Mouse (Mus musculus): Measurements from ENCODE around the gene Gm10681. TPM values are rescaled to one million over a fixed set of nuclear protein-coding genes. Genes with fewer than 3 reads are reported as not detected.

The Gm10681 gene
- polyA plus RNA-seq (2014; fragmentation: Illumina TruSeq; extraction: RNeasy Lipid Tissue Mini Kit (QIAGEN cat#74804); ENCODE audit: low read depth, low replicate concordance), result 540 TPM

DNA sequence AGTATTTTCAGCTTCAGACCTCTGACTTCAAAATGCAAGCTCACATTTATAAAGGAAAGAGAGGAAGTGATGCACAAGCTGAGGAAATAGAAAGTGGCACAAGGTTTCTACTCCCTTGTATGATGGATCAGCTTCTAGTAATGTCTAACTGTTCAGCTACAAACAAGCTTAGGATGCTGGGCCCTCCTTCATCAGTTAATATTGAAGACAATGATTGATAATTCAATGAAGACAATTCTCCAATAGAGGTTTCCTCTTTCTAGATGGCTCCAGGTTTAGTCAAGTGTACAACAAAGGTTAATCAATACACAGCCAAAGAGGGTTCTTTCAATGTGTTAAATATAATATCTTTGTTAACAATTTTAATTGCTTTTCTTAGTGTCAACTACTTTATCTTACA lies at the start of gene Gm10681:
Gene Gm10681 (minus strand): TSS at position 101 of the 400 bp plus-strand sequence.

DNA sequence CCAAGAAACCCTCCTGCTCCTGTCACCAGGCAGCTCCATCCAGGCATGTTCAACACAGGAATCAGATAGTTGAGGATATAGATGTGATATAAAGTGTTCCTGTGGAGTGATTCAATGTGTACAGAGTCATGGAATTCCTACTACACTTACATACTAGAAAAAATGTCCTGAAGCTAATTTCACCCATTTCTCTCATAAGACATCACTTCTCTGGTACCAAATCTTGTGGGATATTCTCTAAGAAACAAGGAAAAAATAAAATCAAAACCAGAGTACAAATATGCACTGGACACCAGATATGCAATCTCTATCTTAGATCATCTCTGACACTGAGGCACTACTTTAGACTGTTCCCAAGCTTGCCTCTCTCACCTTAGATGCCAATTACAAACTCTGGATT lies 41.5 kb upstream of the Gm10681 start, which contains the start of gene Hsd3b5:
Gene Hsd3b5 (minus strand): TSS at position 101 of the 400 bp plus-strand sequence.

DNA sequence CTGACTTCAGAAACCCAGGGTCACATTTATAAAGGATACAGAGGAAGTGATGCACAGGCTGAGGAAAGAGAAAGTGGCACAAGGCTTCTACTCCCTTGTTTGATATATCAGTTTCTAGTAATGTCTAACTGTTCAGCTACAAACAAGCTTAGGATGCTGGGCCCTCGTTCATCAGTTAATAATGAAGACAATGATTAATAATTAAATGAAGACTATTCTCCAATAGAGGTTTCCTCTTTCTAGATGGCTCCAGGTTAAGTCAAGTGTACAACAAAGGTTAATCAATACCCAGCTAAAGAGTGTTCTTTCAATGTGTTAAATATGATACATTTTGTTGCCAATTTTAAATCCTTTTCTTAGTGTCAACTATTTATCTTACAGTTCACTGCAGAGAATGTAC lies 78.2 kb downstream of the Gm10681 start, which contains the start of gene Hsd3b4:
Gene Hsd3b4 (minus strand): TSS at position 101 of the 400 bp plus-strand sequence.

Other genes with a start within 250 kb of the Gm10681 start
- gene Phgdh, start 248.8 kb downstream of the Gm10681 start, polyA plus RNA-seq (2014; fragmentation: Illumina TruSeq; extraction: RNeasy Lipid Tissue Mini Kit (QIAGEN cat#74804); ENCODE audit: low read depth, low replicate concordance), result 2.5 TPM
- 28.5 TPM for gene Zfp697, start 206.3 kb downstream of the Gm10681 start, polyA plus RNA-seq (2014; fragmentation: Illumina TruSeq; extraction: RNeasy Lipid Tissue Mini Kit (QIAGEN cat#74804); ENCODE audit: low read depth, low replicate concordance)
- 273 TPM for gene Gm4450, start 131.7 kb downstream of the Gm10681 start, polyA plus RNA-seq (2014; fragmentation: Illumina TruSeq; extraction: RNeasy Lipid Tissue Mini Kit (QIAGEN cat#74804); ENCODE audit: low read depth, low replicate concordance)
- gene Hsd3b4, start 78.3 kb downstream of the Gm10681 start, polyA plus RNA-seq (2014; fragmentation: Illumina TruSeq; extraction: RNeasy Lipid Tissue Mini Kit (QIAGEN cat#74804); ENCODE audit: low read depth, low replicate concordance), result 430 TPM
- not detected for gene Hsd3b5, start 41.4 kb upstream of the Gm10681 start, polyA plus RNA-seq (2014; fragmentation: Illumina TruSeq; extraction: RNeasy Lipid Tissue Mini Kit (QIAGEN cat#74804); ENCODE audit: low read depth, low replicate concordance)
- gene Hsd3b2, start 135.7 kb upstream of the Gm10681 start, polyA plus RNA-seq (2014; fragmentation: Illumina TruSeq; extraction: RNeasy Lipid Tissue Mini Kit (QIAGEN cat#74804); ENCODE audit: low read depth, low replicate concordance), result 105 TPM
- gene Hsd3b3, start 174.3 kb upstream of the Gm10681 start, polyA plus RNA-seq (2014; fragmentation: Illumina TruSeq; extraction: RNeasy Lipid Tissue Mini Kit (QIAGEN cat#74804); ENCODE audit: low read depth, low replicate concordance), result 25.9 TPM
- gene Hsd3b6, start 225.6 kb upstream of the Gm10681 start, polyA plus RNA-seq (2014; fragmentation: Illumina TruSeq; extraction: RNeasy Lipid Tissue Mini Kit (QIAGEN cat#74804); ENCODE audit: low read depth, low replicate concordance), result not detected